Mouse (Mus musculus) brain, embryonic 14.5 days (tissue): ENCODE measurements around the gene Mef2b.

Experiments
- CTCF ChIP-seq: fragments of 200-500 bp; IDR thresholded peaks from 2 replicates; pipeline ENCODE4 v1.5.1; 2012; ENCODE audit warnings: inconsistent platforms, mild to moderate bottlenecking, moderate library complexity, borderline replicate concordance; ENCODE audit not compliant: insufficient read depth, insufficient read length; ENCODE audit errors: extremely low read depth
- POLR2A ChIP-seq: fragments of 200-500 bp; IDR thresholded peaks from 2 replicates; pipeline ENCODE4 v1.6.1; 2012; ENCODE audit warnings: mild to moderate bottlenecking, inconsistent platforms, borderline replicate concordance; ENCODE audit not compliant: poor library complexity, insufficient read depth, insufficient read length, severe bottlenecking; ENCODE audit errors: extremely low read depth

- TF ChIP-seq POLR2A: no peak
- TF ChIP-seq CTCF: no peak
Observed at GRCm38 (mm10) chr8:70130066-70130465, 9.4 kb upstream of the Mef2b start.
